In the genomic region with DNA sequence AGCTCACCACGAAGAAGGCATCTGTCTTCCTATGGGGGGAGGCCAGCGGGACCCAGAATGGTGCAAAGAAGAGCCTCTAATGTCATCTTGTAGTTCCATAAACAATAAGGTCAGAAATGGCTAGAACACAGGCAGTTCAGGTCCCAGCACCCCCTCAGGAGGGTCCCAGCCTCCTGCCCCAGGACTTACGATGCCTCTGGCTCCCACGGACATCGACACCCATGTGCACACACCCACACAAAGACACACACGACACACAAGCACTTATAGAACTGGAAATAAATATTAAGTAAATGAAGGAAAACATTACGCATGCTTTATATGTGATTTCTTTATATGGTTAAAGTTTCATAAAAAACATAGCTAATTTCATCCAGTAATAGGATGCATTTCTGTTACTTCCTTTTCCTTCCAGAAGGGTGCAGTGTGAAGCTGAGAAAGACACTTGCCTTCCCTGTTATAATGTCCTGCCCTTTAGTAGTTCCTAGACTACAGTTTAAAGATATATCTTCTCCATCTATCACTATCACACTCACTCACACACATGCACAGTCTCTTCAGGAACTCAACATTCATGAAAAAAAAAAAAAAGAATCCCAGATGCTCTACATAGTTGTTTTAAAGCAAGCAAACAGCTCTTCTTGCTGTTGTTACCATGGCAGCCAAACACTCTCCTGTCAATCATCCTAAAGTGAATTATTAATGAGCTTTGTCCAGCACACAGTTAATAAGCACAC, we compare ENCODE assay signal across 9 mouse cellular contexts. TPM values are rescaled to one million over a fixed set of nuclear protein-coding genes. Genes with fewer than 3 reads are reported as not detected.
DNase-seq lines count a peak whose midpoint lies in the region; ATAC-seq lines count a peak whose summit lies in the region.
"Had no signal": no experiment of that assay in that cellular context is flagged by ENCODE, and none has a peak within 500 bp of the region (broad histone marks: within the 10 kb centered on the region; RNA-seq: fewer than 3 reads in every experiment).

No protein-coding gene starts in this region.

- H3K36me3 ChIP-seq in forebrain, embryonic 15.5 days, result no peaks in the 10 kb centered on the region
- H3K36me3 ChIP-seq: limb, embryonic 15.5 days had no signal

- H3K4me3 ChIP-seq in forebrain, embryonic 15.5 days, result no peak overlapping the region
- H3K4me3 ChIP-seq: limb, embryonic 15.5 days had no signal

- H3K9me3 ChIP-seq in forebrain, embryonic 15.5 days, result no peaks in the 10 kb centered on the region
- H3K9me3 ChIP-seq: limb, embryonic 15.5 days had no signal

- H3K27ac ChIP-seq in forebrain, embryonic 15.5 days (replicated peaks), result no peak overlapping the region
- H3K27ac ChIP-seq: limb, embryonic 15.5 days had no signal

- no peak for DNase-seq in frontal cortex, postnatal 10 days (ENCODE audit: low spot score in 2 of 2)
- peak; percentile 10 for DNase-seq in CD4-positive helper T cell, adult 2 months (ENCODE audit: low read depth, low spot score)
- peak; percentile 16 for DNase-seq in lung, postnatal 25 days (ENCODE audit: low spot score)
- no peak for DNase-seq in thymus, postnatal 0 days (ENCODE audit: low spot score)
- no peak for DNase-seq in cerebellum, adult 18-20 months
- DNase-seq in testis, postnatal 14 days (ENCODE audit: low spot score), result no peak

- H3K27me3 ChIP-seq in forebrain, embryonic 15.5 days, result no peaks in the 10 kb centered on the region

- peaks cover 7% of the 10 kb centered on the region for H3K4me1 ChIP-seq in forebrain, embryonic 15.5 days

- no peak overlapping the region for H3K4me2 ChIP-seq in forebrain, embryonic 15.5 days (replicated peaks)
- H3K4me2 ChIP-seq: limb, embryonic 15.5 days had no signal

- H3K9ac ChIP-seq in forebrain, embryonic 15.5 days (replicated peaks), result no peak overlapping the region
- H3K9ac ChIP-seq: limb, embryonic 15.5 days had no signal

- WGBS in forebrain, embryonic 15.5 days, result 83% methylated on average over 7 of the region's 7 CpGs

- ATAC-seq in frontal cortex, adult (ENCODE audit: low TSS enrichment), result peak; percentile 15
- ATAC-seq in forebrain, embryonic 15.5 days (replicated peaks), result peak; percentile 79

RNA-seq across cellular contexts. Expression of a gene that starts 27.1 kb away (rescaled TPM):
- 10.5 and 11.4 TPM in 2 replicates for polyA plus RNA-seq in forebrain, embryonic 15.5 days (2015; fragmentation: Nextera tagmentation; extraction: Ambion mirVana)
- 0.73 and 0.98 TPM in 2 replicates for polyA plus RNA-seq in thymus, postnatal 0 days (2015; fragmentation: Nextera tagmentation; extraction: Ambion mirVana)

Comparison
In these comparisons a context has a peak if more than half of its experiments do, and no peak if none do; other contexts are left out.
1. DNase-seq: peak in CD4-positive helper T cell, adult 2 months (single experiment) and lung, postnatal 25 days (single experiment); none in frontal cortex, postnatal 10 days (0 of 2), thymus, postnatal 0 days (single experiment), cerebellum, adult 18-20 months (0 of 2) and testis, postnatal 14 days (single experiment).